Mouse (Mus musculus) adrenal gland, postnatal 25 days (tissue): ENCODE measurements around the gene Bend6. TPM values are rescaled to one million over a fixed set of nuclear protein-coding genes. Genes with fewer than 3 reads are reported as not detected.
"Not testable (repeated sequence)": the region's sequence is repeated elsewhere in the genome, so short reads cannot be mapped to it uniquely, and the experiment has no call there.

ENCODE experiments used
- DNase-seq: peaks from one replicate; pipeline ENCODE4 v3.0.0; 2021; ENCODE audit warnings: mixed read lengths
- total RNA-seq: library from RNA; stranded (reverse); gene quantifications from 2 replicates; pipeline ENCODE4 v1.2.3, GENCODE M21; 2021

Gene Bend6
- total RNA-seq, 1 experiment from 2014 or later = 0.82 TPM

DNA sequence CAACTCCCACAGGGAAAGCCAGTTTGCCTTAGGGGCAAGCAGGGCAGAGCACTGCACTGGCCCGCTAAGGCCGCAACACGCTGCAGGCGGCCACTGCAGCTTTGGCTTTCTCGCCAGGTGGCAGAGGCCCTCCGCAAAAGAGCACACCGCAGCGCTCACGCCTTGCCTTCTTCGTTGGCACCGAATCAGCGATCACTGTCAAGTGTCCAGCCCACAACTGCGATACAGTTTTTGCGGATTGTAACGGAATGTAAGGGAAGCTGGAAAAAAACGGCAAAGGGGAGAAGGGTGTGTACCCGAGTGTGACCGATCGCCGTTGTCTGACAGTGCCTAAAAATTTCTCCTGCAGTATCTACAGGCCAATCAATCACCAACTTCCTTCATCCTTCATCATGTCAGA is 689 bp downstream of the Bend6 start:
- DNase-seq = peak; percentile 6

GRCm38 (mm10) chr1:33906216-33906615 is 1.4 kb downstream of the Bend6 start:
- no peak for DNase-seq

GRCm38 (mm10) chr1:33903587-33903986 is 4.0 kb downstream of the Bend6 start:
- DNase-seq = no peak

DNA sequence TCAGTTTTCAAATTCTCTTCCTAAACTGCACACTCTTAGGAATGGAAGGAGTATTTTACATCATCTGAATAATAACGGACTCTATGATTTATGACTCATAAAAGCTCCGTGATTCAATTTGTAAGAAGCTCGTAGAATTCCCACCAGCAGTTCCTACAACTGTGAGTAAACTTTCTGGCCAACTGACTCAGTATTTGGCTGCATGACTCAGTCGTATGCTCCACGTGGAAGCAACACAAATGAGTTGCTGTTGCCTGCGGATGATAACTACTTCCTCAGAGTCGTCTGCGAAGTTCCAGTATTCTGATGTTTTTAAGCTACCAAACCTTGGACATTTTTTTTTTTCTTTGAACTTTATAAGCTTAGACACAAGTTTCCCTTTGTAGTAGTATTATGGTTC is 7.4 kb downstream of the Bend6 start:
- peak; percentile 14 for DNase-seq

- no peak for DNase-seq
These were observed 9.2 kb downstream of the Bend6 start for GRCm38 (mm10) chr1:33898373-33898772.

- no peak for DNase-seq
These were observed 10.2 kb downstream of the Bend6 start for GRCm38 (mm10) chr1:33897426-33897825.

- DNase-seq = no peak
These were observed 10.9 kb downstream of the Bend6 start for GRCm38 (mm10) chr1:33896666-33897065.

DNA sequence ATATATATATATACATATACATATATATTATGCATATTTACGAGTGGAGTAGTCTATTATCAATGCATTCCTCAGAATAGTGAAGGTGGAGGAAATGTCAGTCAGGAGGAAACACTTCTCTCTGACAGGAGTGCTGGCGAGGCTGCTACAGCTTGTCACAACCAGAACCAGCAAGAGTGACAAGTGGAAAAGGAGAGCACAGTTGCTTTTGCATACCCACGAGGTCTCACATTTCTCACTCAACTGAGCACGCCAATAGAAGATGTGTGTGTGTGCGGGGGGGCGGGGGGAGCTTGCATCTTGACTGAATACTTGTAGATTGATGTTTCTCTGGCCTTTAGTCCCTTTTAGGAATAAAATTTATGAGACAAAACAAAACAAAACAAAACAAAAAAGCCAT is 11.5 kb downstream of the Bend6 start:
- DNase-seq = no peak

GRCm38 (mm10) chr1:33892784-33893183 is 14.8 kb downstream of the Bend6 start:
- DNase-seq = peak; percentile 49

- DNase-seq = peak; percentile 20
These were observed 24.3 kb downstream of the Bend6 start for GRCm38 (mm10) chr1:33883102-33883839.

GRCm38 (mm10) chr1:33878170-33878569 is 29.4 kb downstream of the Bend6 start:
- no peak for DNase-seq

DNA sequence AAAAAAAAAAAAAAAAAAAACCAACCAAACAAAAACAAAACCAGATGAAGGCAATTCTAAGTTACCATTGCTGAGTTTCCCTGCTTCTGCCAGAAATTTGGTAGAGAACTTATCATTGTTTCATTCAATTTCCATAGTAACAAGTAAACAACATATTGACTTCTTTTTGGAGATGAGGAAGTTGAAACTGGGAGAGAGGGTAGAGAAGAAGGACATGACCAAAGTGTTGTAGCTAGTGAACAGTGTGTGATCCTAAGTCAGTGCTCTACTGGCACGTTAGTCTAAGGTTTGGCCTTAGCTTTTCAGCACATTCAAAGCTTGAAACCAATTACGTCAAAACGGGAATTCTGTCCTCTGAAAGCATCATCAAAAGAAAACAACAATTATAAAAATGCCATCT is 31.2 kb downstream of the Bend6 start:
- no peak for DNase-seq

- DNase-seq = peak; percentile 13
These were observed 31.9 kb downstream of the Bend6 start for GRCm38 (mm10) chr1:33875691-33876090.

DNA sequence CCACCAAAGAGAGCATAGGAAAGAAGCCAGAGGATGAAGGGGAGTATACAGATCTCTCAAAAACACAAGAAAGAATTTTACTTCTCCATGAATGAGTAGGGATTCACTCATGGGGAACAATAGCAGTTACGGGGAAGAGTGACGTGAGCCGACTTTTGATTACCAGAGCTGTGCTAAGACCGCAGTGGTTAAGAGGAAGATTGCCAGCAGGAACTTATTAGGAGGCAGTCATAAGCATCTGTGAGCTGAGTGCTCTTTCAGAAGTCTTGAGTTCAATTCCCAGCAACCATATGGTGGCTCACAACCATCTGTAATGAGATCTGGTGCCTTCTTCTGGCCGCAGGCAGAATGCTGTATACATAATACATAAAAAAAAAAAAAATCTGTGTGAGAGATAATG is 34.1 kb downstream of the Bend6 start:
- DNase-seq = no peak

GRCm38 (mm10) chr1:33869437-33869836 is 38.2 kb downstream of the Bend6 start:
- no peak for DNase-seq

DNA sequence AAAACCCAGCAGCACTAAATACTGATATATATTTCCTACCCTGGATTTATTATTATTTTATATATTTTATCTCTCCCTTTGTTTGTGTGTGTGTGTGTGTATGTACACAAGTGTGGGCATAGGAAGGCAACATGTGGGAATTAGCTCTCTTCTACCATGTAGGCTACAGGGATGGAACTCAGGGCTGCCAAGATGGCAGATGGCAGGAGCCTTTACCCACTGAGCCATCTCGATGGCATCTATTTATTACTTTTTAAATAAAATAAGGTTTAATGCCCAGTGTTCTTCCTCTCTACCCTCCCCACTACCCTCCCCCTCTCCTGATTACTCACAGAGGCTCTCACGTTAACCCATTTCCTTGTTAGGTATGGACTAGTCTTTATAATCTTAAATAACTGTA is 38.6 kb downstream of the Bend6 start:
- DNase-seq = no peak

DNA sequence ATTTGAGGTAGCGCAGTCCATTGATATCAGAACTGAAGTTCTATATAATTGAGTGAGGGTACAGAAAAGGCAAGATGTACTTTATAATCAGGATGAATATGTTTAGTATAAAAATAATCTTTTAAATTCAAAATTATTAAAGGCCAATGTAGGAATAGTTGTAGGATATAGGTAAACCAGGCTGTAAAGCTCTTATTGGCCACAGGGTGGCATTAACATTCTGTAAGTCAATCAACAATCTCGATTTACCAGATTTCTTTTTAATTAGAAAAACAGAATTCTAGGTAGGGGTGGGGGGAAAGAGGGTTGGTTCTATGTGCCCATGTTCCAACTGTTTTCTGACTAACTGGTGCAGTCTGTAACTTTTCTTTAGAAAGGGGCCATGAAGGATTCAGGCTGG is 60.8 kb downstream of the Bend6 start:
- no peak for DNase-seq

GRCm38 (mm10) chr1:33843823-33844222 is 63.8 kb downstream of the Bend6 start:
- DNase-seq = no peak

GRCm38 (mm10) chr1:33838952-33839351 is 68.7 kb downstream of the Bend6 start:
- DNase-seq = not testable (repeated sequence)

GRCm38 (mm10) chr1:33830586-33830985 is 77.0 kb downstream of the Bend6 start:
- no peak for DNase-seq

- DNase-seq = no peak
These were observed 89.7 kb downstream of the Bend6 start for GRCm38 (mm10) chr1:33817931-33818330.

DNA sequence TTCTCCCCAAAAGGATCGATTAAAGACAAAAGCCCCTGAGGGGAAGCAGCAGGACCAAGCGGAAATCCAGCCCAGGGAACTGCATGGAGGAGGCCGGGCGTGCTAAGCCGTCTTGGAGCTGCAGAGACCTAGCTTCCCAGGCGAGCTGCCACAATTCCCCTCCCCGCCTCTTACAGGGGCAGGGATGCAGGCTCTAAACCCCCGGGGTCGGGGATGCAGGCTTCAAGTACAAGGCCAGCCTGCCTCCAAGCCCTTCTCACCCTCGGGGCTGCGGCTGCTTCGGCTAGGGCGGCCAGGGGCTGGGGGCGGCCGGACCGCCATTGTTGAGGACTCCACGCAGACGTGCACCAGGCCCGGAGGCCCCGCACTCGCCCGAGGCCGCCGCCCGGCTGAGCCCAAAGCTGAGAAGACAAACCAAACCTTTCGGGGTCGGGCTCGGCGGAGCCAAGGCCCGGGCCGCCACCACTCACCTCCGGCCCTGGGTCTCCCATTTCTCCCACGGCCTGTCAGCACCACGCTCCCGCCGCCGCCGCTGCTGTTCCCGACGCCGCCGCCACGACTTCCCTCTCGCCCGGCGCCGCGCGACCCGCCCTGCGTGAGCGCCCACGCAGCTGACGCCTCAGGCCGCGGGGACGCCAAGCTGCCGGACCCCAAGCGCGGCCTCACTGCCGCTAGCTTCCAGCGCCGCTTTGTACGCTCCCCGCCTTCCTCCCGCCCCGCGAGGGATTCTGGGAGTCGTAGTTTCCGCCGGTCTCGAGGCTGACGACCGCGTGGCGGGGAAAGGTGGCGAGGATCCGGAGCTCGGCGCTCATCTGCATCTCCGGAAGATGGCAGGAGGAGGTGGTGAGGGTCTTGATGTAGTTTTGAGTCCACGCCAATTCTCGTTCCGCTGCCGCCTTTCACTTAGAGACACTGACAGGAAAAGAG is 93.5 kb downstream of the Bend6 start, which contains the start of gene Zfp451:
TSS of gene Zfp451 (minus strand) at position 728 of the 927 bp plus-strand sequence.
- peak; percentile 91 for DNase-seq

GRCm38 (mm10) chr1:33813495-33813867 is 94.1 kb downstream of the Bend6 start:
- no peak for DNase-seq
